Mouse (Mus musculus) testis, adult 2 months (tissue): Measurements from ENCODE around the gene 1700030K09Rik. TPM values are rescaled to one million over a fixed set of nuclear protein-coding genes. Genes with fewer than 3 reads are reported as not detected.

ENCODE experiments used
- H3K27ac ChIP-seq: fragments of 200-500 bp; 2 replicates; pipeline ENCODE4 v1.5.1; 2012; ENCODE audit warnings: low read depth, low read length; ENCODE audit not compliant: control insufficient read depth, insufficient read depth
- H3K27me3 ChIP-seq: fragments of 200-500 bp; 2 replicates; pipeline ENCODE4 v1.6.1; 2012; ENCODE audit warnings: mild to moderate bottlenecking, low read length, moderate library complexity; ENCODE audit not compliant: control insufficient read depth, insufficient read depth
- H3K36me3 ChIP-seq: fragments of 200-500 bp; 2 replicates; pipeline ENCODE4 v1.6.1; 2012; ENCODE audit warnings: mild to moderate bottlenecking, low read length; ENCODE audit not compliant: control insufficient read depth, insufficient read depth
- H3K4me1 ChIP-seq: fragments of 200-500 bp; 2 replicates; pipeline ENCODE4 v1.6.1; 2012; ENCODE audit warnings: low read length; ENCODE audit not compliant: control insufficient read depth, insufficient read depth
- H3K4me3 ChIP-seq: fragments of 200-500 bp; 2 replicates; pipeline ENCODE4 v1.5.1; 2012; ENCODE audit warnings: low read depth, mild to moderate bottlenecking, low read length, moderate library complexity, mixed read lengths; ENCODE audit not compliant: control insufficient read depth
- CTCF ChIP-seq: fragments of 200-500 bp; IDR thresholded peaks from 2 replicates; pipeline ENCODE4 v1.5.1; 2012; ENCODE audit warnings: low read depth, mild to moderate bottlenecking, inconsistent platforms, low read length, moderate library complexity; ENCODE audit not compliant: control insufficient read depth, insufficient read depth, insufficient replicate concordance
- POLR2A ChIP-seq: fragments of 200-500 bp; IDR thresholded peaks from 2 replicates; pipeline ENCODE4 v1.6.1; 2012; ENCODE audit warnings: low read depth, mild to moderate bottlenecking, inconsistent platforms, low read length, moderate library complexity; ENCODE audit not compliant: control insufficient read depth
- polyA plus RNA-seq: library from polyadenylated mRNA; depleted of rRNA; stranded (reverse); fragments of >200 nt; gene quantifications from 2 replicates; pipeline ENCODE4 v1.2.3, GENCODE M21; 2012

Gene 1700030K09Rik
- polyA plus RNA-seq, 1 experiment, result 44.3 TPM

DNA sequence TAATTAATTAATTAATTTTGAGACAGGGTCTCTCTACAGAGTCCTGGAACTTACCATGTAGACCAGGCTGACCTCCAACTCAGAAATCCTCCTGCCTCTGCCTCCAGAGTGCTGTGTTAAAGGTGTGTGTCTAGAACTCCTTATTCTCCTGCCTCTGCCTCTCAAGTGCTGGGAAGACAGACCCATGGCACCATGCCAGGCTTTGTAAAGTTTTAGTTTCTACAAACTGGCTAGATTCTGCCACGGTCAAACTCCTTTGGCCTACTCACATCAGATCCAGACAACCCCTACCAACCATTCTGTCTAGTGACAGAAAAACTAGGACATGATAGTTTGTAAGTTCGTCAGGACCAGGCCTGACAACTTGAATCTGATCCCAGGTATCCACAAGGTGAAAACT, 47.3 kb downstream of the 1700030K09Rik start:
- TF ChIP-seq POLR2A, result no peak
- TF ChIP-seq CTCF, result no peak
- Histone ChIP-seq H3K27ac (no peak overlapping the region), H3K27me3 (no peaks in the 10 kb centered on the region), H3K36me3 (no peaks in the 10 kb centered on the region; the same call in 1 of the 2 replicates), H3K4me1 (peaks cover 11% of the 10 kb centered on the region), H3K4me3 (no peak overlapping the region)

DNA sequence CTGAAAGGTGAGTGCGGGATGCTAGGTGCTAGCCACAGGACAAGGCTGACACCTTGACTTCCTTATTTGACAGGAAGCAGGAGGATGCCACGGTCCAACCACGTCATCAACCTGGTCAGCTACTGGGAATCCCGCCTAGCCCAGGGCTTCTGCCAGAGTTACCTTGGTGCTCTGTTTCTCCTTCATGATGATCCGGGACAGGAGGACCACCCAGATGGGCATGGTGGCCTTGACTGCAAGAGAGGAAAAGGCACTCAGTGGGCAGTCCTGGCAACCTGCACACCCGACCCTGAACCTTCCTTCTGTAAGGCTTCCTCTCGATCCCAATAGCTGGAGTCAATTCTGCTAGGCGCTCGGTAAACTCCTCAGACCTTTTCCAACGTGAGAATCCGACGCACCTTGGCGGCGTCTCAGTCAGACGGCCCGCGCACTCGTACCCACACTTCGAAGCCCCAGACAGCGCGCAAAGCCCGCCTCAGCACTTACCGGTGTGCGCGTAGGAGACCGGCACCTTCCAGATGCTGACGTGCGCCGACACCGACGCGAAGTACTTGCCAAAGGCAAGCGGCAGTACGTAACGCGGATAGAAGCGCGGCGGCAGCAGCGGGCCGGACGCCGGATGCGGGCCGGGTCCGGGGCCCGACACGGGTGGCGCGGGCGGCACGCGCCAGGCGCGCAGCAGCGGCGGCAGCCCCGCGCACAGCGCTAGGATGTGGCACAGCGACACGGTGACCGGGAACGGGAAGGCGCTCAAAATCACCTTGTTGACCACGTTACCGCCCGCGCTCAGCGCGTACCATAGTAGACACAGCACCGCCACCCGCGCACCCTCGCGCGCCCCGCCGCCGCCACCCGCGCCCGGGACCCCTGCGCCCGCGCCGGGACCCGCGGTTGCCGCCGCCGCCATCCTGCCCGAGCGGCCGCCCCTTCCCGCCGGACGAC, 48.3 kb downstream of the 1700030K09Rik start, which contains the start of gene Slc35e1:
Gene Slc35e1, minus strand, starts transcription at position 935 of the 942 bp plus-strand sequence.
- peak within 1 kb of the TSS; percentile 86 for H3K4me3 ChIP-seq
- peaks cover 11% of the 10 kb centered on the region for H3K4me1 ChIP-seq
- H3K27ac ChIP-seq, result peak within 1 kb of the TSS; percentile 87
- H3K27me3 ChIP-seq, result no peaks in the 10 kb centered on the region
- TF ChIP-seq CTCF, result no peak
- no peak for TF ChIP-seq POLR2A
- H3K36me3 ChIP-seq, result no peaks in the 10 kb centered on the region; the same call in 1 of the 2 replicates

DNA sequence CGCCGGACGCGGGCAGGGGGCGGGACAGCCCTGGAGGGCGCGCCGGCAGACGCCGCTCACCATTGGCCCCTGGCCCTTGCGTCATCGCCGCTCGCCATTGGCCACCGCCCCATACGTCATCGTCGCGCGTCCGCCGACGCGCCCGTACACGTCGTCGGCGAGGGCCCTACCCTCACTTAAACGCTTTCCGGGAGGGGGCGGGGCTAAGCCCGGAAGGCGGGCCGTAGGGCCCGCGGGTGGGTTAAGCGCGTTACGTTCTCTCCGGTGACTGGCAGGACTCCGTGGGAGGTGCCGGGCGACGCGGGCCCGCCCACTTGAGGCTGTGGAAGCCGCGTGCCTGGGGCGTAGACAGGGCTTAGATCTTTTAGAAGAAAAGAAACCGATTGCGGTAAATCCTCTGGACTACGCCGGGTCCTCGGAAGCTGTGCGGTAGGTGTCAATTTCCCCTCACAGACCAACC, 49.0 kb downstream of the 1700030K09Rik start:
- TF ChIP-seq POLR2A (peak; percentile 15; the same call in 1 of the 2 replicates), CTCF (no peak)
- Histone ChIP-seq H3K27ac (peak overlapping the region; percentile 87), H3K36me3 (no peaks in the 10 kb centered on the region; the same call in 1 of the 2 replicates)

DNA sequence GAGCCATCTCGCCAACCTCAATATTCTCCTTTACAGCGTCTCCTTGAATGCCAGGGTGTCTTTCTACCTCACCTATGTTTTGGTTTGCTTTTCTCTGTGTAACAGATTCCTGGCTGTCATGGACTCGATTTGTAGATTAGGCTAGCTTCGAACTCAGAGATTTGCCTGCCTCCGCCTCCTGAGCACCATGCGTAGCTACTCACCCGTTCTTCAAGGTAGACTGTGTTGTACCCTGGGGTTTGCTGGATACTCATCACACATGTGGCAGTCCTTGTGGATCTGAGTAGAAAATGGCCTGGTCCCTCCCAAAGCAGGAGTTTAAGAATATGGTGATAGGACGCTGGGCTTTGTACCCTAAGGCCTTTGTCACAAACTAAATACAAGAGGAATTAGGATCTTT, 49.7 kb downstream of the 1700030K09Rik start:
- peaks cover 11% of the 10 kb centered on the region for H3K4me1 ChIP-seq
- H3K4me3 ChIP-seq, result peak overlapping the region; percentile 86
- peak overlapping the region; percentile 87 for H3K27ac ChIP-seq
- no peaks in the 10 kb centered on the region for H3K27me3 ChIP-seq
- no peaks in the 10 kb centered on the region for H3K36me3 ChIP-seq
- TF ChIP-seq POLR2A (no peak), CTCF (no peak)

More for the DNA sequence above, 49.0 kb downstream of the 1700030K09Rik start:
- H3K4me1 ChIP-seq, result peaks cover 11% of the 10 kb centered on the region
- no peaks in the 10 kb centered on the region for H3K27me3 ChIP-seq
- peak overlapping the region; percentile 86 for H3K4me3 ChIP-seq

DNA sequence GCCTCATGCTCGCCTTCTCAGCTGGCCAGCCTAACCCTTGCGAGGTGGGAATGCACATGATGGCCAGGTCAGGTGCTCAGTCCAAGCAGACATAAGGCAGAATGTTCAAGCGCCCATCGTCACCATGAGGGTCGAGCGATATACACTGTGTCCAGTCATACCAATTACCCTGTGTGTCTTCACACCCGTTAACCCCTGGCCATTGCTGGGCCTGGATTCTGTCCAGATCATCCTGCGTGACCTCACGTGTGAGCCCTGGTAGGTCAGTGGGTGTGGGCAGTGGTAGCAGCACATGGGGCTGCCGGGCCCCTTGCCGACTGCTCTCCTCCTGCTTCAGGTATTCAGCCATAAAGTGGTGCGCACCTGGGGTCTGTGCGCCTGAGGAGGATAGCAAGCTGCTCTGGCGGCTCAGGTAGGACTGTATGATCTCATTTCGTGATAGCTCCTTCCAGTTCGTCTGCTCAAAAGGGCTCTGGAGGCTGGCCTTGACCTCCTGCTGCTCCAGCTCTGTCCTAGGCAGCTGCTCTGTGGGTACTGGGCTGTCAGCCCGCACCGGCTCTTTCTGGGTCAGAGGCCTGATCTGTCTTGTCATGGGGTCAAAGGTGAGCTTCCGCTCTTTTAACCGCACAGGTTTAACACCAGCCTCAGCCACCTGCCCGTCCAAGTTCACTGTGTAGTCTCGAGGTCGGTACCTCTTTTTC, 51.9 kb downstream of the 1700030K09Rik start:
- Histone ChIP-seq H3K4me3 (no peak overlapping the region), H3K36me3 (no peaks in the 10 kb centered on the region), H3K27ac (no peak overlapping the region), H3K4me1 (peaks cover 11% of the 10 kb centered on the region), H3K27me3 (no peaks in the 10 kb centered on the region)
- TF ChIP-seq POLR2A (no peak), CTCF (no peak)

DNA sequence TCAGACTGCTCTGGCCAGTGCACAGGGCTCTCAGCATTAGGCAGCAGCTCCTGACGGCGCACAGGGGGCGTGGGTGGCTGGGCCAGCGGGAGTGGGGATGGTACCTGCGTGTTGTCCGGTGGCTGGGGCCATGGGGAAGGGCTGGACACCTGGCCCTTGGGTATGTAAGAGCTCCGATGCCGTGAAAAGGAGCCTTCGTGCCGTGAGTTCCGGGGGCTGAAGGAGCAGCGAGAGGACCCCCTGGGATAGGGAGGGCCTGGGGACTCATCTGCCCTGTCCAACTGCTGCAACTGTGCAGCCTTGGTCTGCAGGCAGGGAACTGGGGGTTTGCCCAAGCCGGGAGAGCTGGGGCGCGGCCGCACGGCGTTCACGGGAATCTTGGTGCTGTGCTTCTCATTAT, 52.5 kb downstream of the 1700030K09Rik start:
- H3K4me1 ChIP-seq, result peaks cover 11% of the 10 kb centered on the region
- H3K36me3 ChIP-seq, result no peaks in the 10 kb centered on the region

DNA sequence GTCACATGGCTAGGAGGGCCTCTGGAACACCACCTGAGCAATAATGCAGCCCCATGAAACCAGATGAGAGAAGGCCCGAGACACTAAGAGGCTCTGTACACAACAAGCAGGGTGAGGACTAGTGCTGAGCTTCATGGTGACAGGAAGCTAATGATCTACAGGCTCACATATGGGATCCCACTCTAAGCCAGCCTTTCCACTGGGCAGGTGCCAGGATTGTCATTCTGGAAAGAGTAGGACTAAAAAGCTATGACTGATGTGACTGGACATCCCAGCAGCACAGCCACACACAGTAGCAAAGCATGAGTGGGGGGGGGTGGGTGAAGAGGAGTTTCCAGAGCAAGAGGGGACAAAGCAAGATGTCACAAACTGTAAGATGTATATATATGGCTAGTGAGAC, 54.2 kb downstream of the 1700030K09Rik start:
- peaks cover 6% of the 10 kb centered on the region; the same call in 1 of the 2 replicates for H3K4me1 ChIP-seq
- no peak overlapping the region for H3K4me3 ChIP-seq
- TF ChIP-seq POLR2A, result no peak
- no peaks in the 10 kb centered on the region for H3K27me3 ChIP-seq
- no peaks in the 10 kb centered on the region for H3K36me3 ChIP-seq
- H3K27ac ChIP-seq, result no peak overlapping the region

More for the DNA sequence above, 52.5 kb downstream of the 1700030K09Rik start:
- H3K4me3 ChIP-seq, result no peak overlapping the region
- no peak for TF ChIP-seq CTCF
- TF ChIP-seq POLR2A, result no peak
- no peaks in the 10 kb centered on the region for H3K27me3 ChIP-seq
- H3K27ac ChIP-seq, result no peak overlapping the region
